Mouse (Mus musculus) ES-E14 (cell line): ENCODE results near the gene Tmcc1.

Experiments used
- CHD2 ChIP-seq: IDR thresholded peaks from 2 replicates; pipeline ENCODE4 v1.6.1; 2014; ENCODE audit warnings: mild to moderate bottlenecking, low read depth, low read length, inconsistent platforms
- HCFC1 ChIP-seq: IDR thresholded peaks from 2 replicates; pipeline ENCODE4 v1.6.1; 2012; ENCODE audit warnings: low read length, inconsistent platforms, borderline replicate concordance; ENCODE audit not compliant: insufficient read depth
- ZC3H11A ChIP-seq: IDR thresholded peaks from 2 replicates; pipeline ENCODE4 v1.6.1; 2012; ENCODE audit warnings: low read depth, mild to moderate bottlenecking, inconsistent platforms, low read length, borderline replicate concordance
- ZNF384 ChIP-seq: IDR thresholded peaks from 2 replicates; pipeline ENCODE4 v1.6.1; 2012; ENCODE audit warnings: low read depth, low read length, inconsistent platforms

DNA sequence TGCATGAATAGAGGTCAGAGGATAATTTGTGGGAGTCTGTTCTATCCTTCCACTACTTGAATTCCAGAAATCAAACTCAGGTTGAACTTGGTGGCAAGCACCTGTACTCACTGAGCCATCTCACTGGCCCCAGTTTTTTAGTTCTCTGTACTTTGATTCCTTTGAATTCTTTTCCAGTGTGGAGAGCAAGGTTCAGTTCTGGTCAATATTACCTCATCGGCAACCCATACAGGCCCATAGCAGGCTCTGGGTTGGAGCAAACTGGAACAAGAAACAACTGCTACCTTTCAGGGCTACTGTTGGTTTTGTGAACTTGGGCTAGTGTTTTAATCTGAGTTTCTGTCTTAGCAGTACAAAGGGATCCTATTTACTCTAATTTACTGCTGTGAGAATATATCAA is 107.2 kb downstream of the Tmcc1 start:
- no peak for TF ChIP-seq HCFC1
- no peak for TF ChIP-seq CHD2
- TF ChIP-seq ZC3H11A = no peak
- TF ChIP-seq ZNF384 = no peak
